Mouse (Mus musculus): ENCODE measurements around the gene Stk32c. TPM values are rescaled to one million over a fixed set of nuclear protein-coding genes. Genes with fewer than 3 reads are reported as not detected.

Stk32c gene
- polyA plus RNA-seq, 1 experiment from 2014 or later, result 0.16 TPM

- Histone ChIP-seq H3K9me3 (ENCODE audit: low read depth, low read length) (no peaks in the 10 kb centered on the region), H3K27ac (ENCODE audit: low read depth) (no peak overlapping the region), H3K4me3 (ENCODE audit: low read depth, low read length) (no peak overlapping the region), H3K9ac (no peak overlapping the region), H3K4me1 (ENCODE audit: insufficient read depth) (no peaks in the 10 kb centered on the region; the same call in 1 of the 2 replicates), H3K27me3 (ENCODE audit: insufficient read depth, low read length) (no peaks in the 10 kb centered on the region), H3K36me3 (ENCODE audit: insufficient read depth) (no peaks in the 10 kb centered on the region), H3K4me2 (no peak overlapping the region)
- WGBS, result 0% methylated on average over 2 of the region's 2 CpGs
- DNase-seq (peak; percentile 89), ATAC-seq (ENCODE audit: insufficient read depth) (peak; percentile 61; the same call in 1 of the 2 replicates)
- peak; percentile 70 for TF ChIP-seq CTCF (IDR thresholded peaks at IDR 0.05; ENCODE audit: low read depth)
These were observed 144.9 kb downstream of the Stk32c start for GRCm38 (mm10) chr7:139068182-139068623.

- 51% methylated on average over 4 of the region's 4 CpGs for WGBS
- no peaks in the 10 kb centered on the region for H3K36me3 ChIP-seq (ENCODE audit: insufficient read depth)
- peak; percentile 37 for DNase-seq
- TF ChIP-seq CTCF (IDR thresholded peaks at IDR 0.05; ENCODE audit: low read depth), result peak; percentile 35
- no peak overlapping the region for H3K4me2 ChIP-seq
- H3K9ac ChIP-seq, result no peak overlapping the region
- no peaks in the 10 kb centered on the region; the same call in 1 of the 2 replicates for H3K4me1 ChIP-seq (ENCODE audit: insufficient read depth)
- no peak overlapping the region for H3K27ac ChIP-seq (ENCODE audit: low read depth)
- H3K9me3 ChIP-seq (ENCODE audit: low read depth, low read length), result no peaks in the 10 kb centered on the region
- H3K27me3 ChIP-seq (ENCODE audit: insufficient read depth, low read length), result no peaks in the 10 kb centered on the region
- no peak for ATAC-seq (ENCODE audit: insufficient read depth)
- no peak overlapping the region for H3K4me3 ChIP-seq (ENCODE audit: low read depth, low read length)
These were observed 149.7 kb downstream of the Stk32c start for GRCm38 (mm10) chr7:139063406-139063805.

Other genes with a start within 250 kb of the Stk32c start
- gene Dpysl4, start 127.3 kb downstream of the Stk32c start, polyA plus RNA-seq (2014; fragmentation: Nextera tagmentation; extraction: Ambion mirVana), result 10.2 and 10.7 TPM in 2 replicates
- 3.4 and 5.3 TPM in 2 replicates for gene Lrrc27, start 319 bp downstream of the Stk32c start, polyA plus RNA-seq (2014; fragmentation: Nextera tagmentation; extraction: Ambion mirVana)
- 13.1 and 13.5 TPM in 2 replicates for gene Pwwp2b, start 35.2 kb upstream of the Stk32c start, polyA plus RNA-seq (2014; fragmentation: Nextera tagmentation; extraction: Ambion mirVana)
- gene Inpp5a, start 175.8 kb upstream of the Stk32c start, polyA plus RNA-seq (2014; fragmentation: Nextera tagmentation; extraction: Ambion mirVana), result 45.2 and 47.7 TPM in 2 replicates

Data from lung, embryonic 14.5 days (tissue).